Mouse (Mus musculus) kidney, adult 8-10 months (tissue): ENCODE measurements around the gene Znrf3.
A peak's percentile ranks its signal among the peaks of the same experiment; 100 is the strongest.

ENCODE experiments used
- DNase-seq, 2 experiments: peaks; one replicate each; pipeline ENCODE4 v3.0.0; 2022

The Znrf3 gene

GRCm38 (mm10) chr11:5265764-5266163, 178.9 kb downstream of the Znrf3 start:
- no peak for DNase-seq

- no peak for DNase-seq
These were observed 181.4 kb downstream of the Znrf3 start for GRCm38 (mm10) chr11:5263078-5263730.

- DNase-seq = peak; percentile 91 to 93
These were observed 182.9 kb downstream of the Znrf3 start, which contains the start of gene Kremen1 for GRCm38 (mm10) chr11:5261508-5262392. Kremen1 (minus strand) TSS chr11:5261558.

GRCm38 (mm10) chr11:5260942-5261459, 183.6 kb downstream of the Znrf3 start:
- peak; percentile 29 to 52 for DNase-seq

- DNase-seq = no peak
These were observed 184.6 kb downstream of the Znrf3 start for GRCm38 (mm10) chr11:5259944-5260598.

- DNase-seq = peak in 1 of 2 experiments; percentile 31
These were observed 186.6 kb downstream of the Znrf3 start for GRCm38 (mm10) chr11:5258036-5258435.

GRCm38 (mm10) chr11:5257151-5257862, 187.3 kb downstream of the Znrf3 start:
- peak in 1 of 2 experiments; percentile 30 for DNase-seq

- DNase-seq = no peak
These were observed 189.1 kb downstream of the Znrf3 start for GRCm38 (mm10) chr11:5255509-5256014.

GRCm38 (mm10) chr11:5254016-5254415, 190.6 kb downstream of the Znrf3 start:
- DNase-seq = no peak

- no peak for DNase-seq
These were observed 191.1 kb downstream of the Znrf3 start for GRCm38 (mm10) chr11:5253528-5253927.

GRCm38 (mm10) chr11:5252727-5253126, 191.9 kb downstream of the Znrf3 start:
- DNase-seq = no peak

GRCm38 (mm10) chr11:5251112-5251511, 193.5 kb downstream of the Znrf3 start:
- no peak for DNase-seq

GRCm38 (mm10) chr11:5248200-5248599, 196.4 kb downstream of the Znrf3 start:
- DNase-seq = no peak

GRCm38 (mm10) chr11:5245431-5245830, 199.2 kb downstream of the Znrf3 start:
- DNase-seq = no peak

- no peak for DNase-seq
These were observed 199.9 kb downstream of the Znrf3 start for GRCm38 (mm10) chr11:5244749-5245130.

GRCm38 (mm10) chr11:5243812-5244748, 200.6 kb downstream of the Znrf3 start:
- DNase-seq = peak; percentile 46 to 47

GRCm38 (mm10) chr11:5243208-5243607, 201.4 kb downstream of the Znrf3 start:
- DNase-seq = no peak

- no peak for DNase-seq
These were observed 202.5 kb downstream of the Znrf3 start for GRCm38 (mm10) chr11:5242158-5242557.

- DNase-seq = no peak
These were observed 204.6 kb downstream of the Znrf3 start for GRCm38 (mm10) chr11:5239706-5240690.
